Mouse (Mus musculus) layer of hippocampus, adult 9-10 months (tissue): ENCODE data around the gene Stx18.

ENCODE experiments used
- DNase-seq: peaks from one replicate; pipeline ENCODE4 v3.0.0; 2022; ENCODE audit warnings: low spot score

Gene Stx18

DNA sequence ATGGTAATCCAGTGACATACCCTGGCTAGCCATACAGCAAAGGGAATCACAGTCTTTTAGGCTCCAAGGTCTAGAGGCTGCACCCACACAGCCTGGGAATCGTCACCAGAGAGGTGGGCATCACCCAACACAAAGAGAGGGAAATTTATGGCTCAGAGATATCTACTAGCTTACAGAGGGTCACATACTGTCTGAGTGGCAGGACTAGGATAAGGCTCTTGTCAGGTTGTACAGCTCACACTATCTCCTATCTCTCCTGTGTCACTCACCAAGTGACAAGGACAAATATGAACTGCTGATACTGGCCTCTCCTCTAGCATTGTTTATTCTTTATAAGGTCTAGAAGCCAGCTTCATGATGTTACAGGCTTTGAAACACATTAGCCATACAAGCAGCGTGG lies 90.8 kb downstream of the Stx18 start:
- DNase-seq, result no peak

DNA sequence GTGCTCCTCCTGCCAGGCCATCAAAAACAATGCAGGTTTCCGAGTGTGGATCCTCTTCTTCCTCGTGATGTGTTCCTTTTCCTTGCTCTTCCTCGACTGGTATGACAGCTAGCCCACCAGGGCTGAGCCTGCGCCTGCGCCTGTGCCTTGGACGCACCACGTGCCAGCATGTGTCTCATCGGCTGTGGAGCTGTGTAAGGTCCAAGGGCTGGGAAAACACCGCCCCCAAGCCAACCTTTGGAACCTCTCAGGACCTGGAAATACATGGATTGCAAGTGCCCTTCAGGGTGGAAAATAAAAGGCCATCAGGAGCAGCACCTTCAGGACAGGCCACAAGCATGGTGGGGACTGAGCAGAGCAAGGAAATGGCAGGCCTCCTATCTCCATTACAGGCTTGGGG lies 97.7 kb downstream of the Stx18 start:
- DNase-seq, result no peak

DNA sequence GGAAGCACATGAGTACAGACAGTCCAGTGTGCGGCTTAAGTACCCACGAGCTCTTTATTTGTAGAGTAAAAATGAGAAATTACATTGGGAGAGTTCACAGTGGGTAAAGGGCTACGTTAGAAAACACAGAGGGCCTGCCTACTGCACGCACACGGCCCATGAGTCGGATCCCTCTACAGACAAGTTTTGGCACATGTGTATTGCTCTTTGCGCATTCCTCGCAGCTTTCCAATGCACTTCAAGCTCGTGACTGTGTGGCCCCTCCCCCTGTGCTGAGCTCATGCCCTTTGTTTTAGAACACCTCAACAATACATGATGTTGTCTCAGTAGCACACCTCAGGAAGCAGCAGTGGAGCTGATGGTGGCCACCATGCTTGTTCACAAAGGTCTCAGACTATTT lies 98.6 kb downstream of the Stx18 start:
- DNase-seq, result no peak

DNA sequence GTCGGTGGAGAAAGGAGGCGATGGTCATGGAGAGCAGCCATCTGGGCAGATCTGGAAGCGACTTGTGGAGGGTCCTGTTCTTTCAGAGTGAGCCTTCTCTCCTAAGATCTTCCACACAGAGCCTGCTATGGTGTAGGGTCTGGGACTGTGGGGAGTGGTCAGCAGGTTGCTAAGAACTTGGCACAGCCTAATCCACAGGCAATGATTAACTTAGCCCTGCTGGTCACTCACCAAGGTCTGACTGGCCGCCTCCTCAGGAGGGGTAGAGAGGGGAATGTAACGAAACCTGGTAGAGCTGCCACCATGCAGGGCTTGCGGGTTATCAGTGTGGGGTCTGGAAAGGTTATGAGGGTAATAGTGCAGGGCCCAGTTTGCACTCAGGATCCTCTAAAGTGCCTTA lies 102.4 kb downstream of the Stx18 start:
- no peak for DNase-seq

DNA sequence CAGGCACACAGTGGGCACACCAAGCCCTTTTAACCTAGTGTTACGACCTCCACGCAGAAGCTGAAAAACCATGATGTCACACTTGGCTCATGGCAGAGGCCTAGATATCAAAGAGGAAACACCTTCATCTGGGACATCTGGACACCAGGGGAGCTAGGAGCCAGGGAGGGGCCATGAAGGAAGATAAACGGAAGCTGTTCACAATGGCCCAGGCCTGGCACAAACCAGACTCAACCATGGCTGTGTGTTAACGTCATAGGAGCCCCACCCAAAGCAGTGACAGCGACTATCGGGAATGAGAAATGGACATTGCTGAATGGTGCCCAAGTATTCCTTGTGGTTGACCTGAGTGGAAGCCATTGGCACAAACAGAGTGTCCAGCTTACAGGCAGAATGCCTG lies 108.0 kb downstream of the Stx18 start:
- no peak for DNase-seq

DNA sequence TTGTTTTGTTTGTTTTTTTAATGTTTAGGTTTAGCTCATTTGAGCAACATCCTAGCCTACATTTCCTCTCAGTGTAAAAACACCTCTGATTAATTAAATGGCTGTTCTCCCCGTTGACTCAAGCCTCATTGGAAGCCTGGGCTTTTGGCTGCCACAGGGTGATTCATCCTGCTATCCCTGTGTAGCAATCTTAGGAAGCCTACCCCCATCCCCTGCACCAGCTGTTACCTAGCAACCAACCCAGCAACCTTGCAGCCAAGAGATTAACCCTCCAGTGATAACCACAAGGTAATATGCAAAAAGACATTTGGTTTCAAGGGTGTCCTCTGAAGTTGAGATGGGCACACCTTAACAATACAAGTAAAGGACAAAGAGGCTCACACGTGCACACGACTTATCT lies 112.7 kb downstream of the Stx18 start:
- DNase-seq, result no peak

DNA sequence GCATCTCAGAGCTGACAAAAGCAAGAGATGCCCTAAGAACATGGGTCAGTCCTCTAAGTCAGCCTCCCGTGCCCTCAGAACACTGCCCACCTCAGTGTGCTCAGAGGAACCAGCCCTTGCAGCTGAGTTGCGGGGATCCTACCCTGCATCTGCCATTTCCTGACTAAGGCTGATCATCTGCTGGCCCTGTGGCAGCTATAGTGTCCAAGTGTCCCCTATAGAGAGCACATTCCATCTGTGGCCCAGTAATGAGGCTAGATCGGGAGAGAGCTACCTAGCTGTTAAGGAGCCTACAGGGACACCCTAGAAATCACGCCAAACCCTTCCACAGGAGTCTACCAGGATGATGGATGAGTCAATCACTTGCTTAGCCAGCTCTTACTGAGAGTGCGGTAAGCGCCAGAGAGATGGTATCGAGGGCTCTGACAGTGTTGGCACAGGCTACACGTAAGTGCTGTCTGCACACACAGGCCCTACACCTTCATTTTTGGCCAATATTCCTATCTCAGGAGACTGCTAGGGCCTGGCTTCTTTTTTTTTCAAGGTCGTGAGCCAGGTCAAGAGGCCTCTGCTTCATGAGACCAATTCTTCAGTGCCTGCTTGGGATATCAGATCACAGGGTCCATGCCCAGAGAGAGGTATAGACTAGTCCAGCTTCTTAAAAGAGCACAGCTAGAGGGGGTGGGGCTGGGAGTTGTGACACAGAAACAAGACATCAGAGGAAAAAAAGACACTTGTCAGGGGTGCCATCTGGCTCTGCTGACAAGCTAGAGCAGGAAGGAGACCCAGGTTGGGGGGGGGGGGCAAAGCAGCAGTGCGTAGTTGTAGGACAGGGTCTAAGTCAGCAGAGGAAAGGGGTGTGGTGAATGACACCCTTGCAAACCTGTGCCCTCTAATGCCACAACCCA lies 113.9 kb downstream of the Stx18 start:
- no peak for DNase-seq

DNA sequence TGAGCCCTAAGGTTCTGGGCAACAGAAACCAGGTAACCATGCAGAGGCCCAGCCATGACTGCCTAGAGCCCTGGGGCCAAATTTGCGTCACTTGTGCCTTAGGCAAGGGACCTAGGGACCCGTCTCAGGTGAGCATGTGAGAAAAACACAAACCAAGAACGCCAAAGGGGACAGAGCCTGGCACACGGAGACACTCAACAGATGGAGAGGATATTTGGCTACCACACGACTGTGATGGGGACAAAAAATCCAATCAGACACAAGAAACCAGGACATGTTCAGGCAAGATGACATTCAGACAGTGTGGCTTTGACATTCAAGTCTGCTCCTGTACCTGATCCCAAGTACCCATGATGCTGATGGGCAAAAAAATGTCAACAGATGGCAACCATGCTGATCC lies 115.1 kb downstream of the Stx18 start:
- no peak for DNase-seq

DNA sequence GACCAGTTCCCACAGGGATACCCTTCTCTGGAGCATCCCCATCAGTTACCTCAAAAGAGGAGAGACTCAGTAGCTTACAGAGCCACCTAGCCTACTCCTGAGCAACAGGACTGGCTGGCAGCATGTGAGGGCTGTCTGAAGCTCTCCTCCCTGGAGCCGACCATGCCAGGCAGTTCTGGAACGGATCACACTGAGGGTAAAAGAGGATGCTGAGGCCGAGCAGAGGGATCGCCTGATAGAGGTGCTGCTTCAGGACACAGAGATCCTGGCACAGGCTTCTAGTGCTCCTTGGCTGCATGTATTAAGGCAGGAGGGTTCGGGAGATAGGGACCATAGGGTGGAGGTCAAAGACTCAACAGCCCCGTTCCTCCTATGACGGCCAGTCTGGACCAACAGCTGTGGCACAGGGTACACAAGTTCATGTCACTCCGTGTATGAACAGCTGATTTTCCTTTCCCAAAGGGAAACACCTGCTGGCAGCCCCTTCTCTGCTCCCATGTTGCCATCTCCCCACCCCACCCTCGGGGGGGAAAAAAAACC lies 119.0 kb downstream of the Stx18 start:
- DNase-seq, result no peak

DNA sequence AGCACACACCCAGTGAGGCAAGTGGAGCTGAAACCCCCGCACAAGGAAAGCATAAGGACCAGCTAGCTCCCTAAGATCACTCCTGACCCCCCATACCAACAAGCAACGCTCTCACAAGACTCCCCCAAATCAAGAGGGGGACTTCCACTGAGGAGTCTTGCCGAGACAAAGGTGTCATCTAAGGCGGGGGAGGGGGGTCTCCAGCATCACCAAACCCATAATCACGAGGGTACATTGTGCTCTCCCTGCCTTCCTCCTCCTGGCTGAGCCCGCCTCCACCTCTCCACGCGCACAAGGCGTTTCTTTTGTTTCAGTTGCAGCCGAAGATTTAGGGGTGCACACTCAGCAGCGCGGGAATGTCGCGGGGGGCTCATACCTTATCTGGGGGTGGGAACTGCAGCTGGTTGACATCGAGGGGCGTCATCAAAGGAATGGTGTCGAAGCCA lies 120.0 kb downstream of the Stx18 start:
- no peak for DNase-seq

DNA sequence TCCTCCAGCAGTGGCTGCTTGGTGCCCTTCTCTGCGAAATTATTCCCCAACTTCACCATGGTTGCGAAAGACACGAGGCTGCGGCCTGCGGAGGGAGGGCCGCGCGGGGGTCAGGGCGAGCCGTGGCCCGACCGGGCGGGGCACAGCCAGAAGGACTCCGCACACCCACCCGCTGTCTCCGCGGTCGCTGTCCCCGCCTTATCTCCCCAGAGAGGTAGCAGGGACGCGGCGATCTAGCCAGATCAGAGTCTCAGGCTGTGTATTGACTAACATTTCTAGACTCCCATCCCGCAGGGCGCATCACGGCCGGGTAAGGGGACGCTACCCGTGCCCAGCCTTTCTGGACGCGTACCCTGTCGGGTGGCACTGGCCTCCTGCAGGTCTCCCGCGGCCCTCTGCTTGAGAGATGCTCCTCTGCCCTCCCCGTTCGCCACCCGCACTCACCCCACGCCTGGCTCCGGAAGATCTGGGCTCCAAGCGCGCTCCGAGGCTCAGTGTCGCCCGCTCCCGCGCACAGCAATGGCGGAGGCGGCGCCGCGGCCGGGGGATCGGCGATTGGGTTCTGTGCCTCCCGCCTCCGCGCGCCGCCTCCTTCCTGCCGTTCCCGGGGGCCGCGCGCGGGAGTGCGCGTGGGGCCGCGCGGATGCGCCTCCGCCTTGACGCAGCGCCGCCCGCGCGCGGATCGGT lies 120.5 kb downstream of the Stx18 start:
- DNase-seq, result no peak

DNA sequence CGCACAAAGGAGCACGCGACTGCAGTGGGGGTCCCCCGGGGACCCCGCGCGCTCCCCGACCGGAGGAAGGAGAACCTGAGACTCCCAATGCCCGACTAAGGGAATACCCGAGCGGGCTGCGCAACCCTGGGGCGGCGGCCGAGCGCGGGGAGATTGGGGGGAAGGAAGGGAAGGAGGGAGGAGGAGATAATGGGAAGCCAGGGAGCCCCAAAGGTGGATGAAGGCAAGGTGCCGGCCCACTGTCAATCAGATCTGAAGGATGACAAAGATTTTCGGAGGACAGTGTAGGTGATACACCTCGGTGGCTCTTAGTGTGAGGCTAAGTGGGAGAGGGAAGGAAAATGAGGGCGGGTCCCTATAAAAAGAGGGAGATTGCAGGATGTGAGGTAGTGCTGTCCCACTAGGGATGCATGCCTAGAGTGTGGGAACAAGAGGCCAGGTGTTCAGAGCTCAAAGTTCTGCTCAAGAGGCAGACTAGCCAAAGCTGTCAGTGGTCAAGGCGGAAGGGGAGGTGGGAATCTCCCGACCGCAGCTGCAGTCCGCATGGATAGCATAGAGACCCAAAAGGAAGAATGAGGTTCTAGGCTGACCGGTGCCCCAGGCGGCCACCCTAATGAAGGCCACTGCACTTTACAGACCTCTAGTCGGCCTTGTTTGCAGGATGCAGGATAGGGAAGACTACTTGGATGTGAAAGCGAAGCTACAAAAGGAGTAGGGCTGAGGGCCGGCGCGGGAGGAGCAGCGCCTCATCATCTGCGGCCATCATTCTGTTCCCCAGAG lies 121.3 kb downstream of the Stx18 start, which contains the start of gene Nsg1:
TSS of gene Nsg1 (minus strand) at position 274 of the 780 bp plus-strand sequence.
- no peak for DNase-seq

DNA sequence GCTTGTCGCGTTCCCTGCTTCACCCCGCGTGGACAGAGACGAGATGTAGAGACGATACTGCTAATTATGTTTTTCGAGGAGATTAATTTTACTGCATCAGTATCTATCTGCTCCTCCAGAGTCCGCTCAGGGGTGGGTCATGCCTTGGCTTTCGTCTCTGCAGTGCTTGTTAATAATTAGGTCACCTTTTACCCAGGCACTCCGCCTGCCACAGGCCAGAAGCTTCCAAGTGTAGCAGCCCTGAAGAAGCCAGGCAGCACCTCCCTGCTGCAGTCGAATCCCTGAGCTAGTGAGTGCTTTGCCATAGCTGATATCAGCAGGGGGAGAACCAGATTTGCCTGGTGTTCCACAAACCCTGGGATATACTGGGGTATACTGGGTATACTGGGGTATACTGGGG lies 130.0 kb downstream of the Stx18 start:
- DNase-seq, result no peak

DNA sequence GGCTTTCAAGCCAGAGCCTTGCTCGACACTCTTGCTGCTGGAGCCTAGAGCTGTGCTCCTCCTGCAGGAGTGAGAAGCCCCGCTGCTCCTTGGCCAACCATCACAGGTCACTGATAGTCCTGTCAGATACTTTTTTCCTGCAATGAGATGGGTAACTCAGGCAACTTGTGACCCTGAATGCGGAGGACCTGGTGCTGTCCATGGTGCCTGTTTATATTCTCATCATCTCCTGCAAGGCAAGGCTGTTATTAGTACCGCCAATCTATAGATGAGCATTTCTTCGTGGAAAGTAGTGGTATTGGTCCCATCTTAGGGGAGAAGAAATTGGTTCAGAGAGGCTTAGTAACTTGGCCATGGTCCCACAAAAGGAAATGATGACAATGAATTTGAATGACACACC lies 135.2 kb downstream of the Stx18 start:
- DNase-seq, result no peak

DNA sequence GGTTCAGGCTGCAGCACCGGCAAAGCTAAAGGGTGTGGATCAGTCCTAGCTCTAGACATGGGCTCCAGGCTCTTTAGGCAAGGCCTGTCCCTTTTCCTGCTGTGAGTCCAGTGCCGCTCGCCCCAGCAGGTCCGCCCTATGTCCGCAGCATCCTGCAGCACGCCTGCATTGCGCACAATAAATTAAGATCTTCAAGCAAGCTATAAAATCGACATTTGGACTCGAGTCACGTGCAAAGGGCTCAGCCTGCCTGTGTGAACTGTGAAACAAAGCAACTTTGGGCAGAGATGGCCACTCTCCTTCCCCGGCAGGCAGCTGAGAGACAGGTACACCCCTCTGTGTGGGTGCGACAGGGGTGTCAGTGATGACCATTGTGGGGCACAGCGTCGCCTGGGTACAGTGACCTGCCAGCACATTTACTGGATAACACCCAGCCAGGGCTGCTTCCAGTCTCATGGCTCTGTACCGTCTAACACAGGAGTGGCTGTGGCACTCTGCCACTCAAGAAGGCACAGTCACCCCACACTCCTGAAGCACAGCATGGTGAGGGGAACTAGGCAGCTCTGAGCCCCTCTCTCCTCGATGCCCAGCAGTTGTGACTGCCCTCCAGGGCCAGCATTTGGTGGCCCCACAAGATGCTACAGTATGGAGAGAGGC lies 135.8 kb downstream of the Stx18 start:
- no peak for DNase-seq

DNA sequence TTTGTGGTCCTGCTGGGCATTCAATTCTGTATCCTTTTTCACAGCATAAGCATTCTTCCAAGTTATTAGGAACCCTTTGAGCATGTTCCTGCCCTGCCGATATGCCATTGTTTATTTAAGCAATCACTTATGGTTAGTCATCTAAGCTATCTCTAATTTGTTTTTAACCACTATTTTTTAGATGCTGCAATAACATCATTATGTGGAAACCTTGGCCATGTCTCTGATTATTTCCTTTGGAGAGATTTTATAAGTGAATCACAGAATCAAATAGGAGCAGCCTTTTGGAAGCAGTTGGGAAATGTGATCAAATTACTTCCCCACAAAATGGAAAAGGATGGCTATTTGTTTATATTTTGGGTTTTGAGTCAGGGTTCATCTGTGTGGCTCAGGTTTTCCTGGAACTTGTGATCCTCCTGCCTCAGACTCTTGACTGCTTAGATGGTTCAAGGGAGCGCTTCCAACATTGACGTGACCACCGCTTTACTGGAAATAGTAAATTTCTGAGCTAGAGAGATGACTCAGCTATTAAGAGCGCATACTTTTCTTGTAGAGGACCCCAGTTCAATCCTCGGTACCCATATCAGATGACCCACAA lies 146.2 kb downstream of the Stx18 start:
- DNase-seq, result no peak

DNA sequence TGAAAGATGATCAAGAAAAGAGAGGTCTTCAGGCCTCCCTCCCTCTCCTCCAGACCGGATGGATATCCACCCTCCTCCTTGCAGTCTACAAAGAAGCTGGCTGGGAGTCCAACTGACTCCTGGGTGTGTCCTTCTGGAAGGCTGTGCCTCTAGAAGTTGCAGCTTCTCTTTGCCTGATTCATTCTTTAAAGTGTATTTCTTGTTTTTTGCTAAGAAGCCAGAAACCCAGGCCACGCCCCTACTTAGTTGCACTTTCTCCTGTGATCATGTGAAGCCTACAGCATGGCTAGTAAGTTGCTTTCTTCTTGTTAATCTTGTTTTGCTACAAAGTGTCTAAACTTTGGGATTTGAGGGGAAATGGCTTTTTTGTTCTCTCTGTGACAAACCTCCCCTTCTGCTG lies 148.5 kb downstream of the Stx18 start:
- no peak for DNase-seq
